Mouse (Mus musculus): ENCODE data around the gene 2010300C02Rik.

DNA sequence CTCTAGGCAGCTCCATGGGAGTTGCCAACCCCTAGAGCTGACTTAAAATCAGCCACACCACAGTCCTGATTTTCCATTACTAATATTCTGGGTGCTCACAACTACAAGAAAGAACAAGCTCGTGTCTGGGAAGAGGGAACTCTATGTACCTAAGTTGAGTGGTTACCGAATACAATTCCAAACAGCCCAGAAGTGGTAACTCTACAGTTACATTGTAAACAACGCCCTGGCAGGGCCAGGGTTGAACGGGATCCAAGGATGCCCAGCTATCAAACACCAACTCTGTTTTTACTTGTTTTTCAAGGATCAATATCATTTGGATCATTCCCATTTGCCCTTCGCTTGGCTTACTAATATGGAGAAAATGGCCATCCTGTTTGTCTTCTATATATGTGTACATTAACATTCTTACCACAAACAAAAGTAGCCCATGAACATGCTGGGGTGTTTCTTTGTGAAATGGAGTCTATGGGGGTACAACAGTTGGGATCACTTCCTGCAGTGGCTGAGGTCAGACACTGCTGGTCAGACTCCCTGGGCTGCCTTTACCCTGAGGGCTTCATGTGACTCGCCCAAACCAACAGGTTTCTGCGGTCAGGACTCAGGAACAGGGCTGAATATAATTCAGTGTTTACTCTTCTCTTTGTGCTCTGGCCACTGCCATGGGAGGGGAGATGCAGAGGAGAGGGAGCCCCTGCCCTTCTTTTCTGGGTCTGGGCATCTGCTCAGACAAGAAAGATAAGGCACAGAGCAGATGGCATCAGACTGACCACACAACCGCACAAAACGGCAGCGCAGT lies 89.3 kb downstream of the 2010300C02Rik start:
- TF ChIP-seq POU5F1 (IDR thresholded peaks at IDR 0.05; ENCODE audit: borderline replicate concordance, low read length) (no peak), CTCF (conservative IDR thresholded peaks at IDR 0.05; ENCODE audit: low read length) (no peak), NANOG (IDR thresholded peaks at IDR 0.05; ENCODE audit: borderline replicate concordance, low read length) (no peak)
